Mouse (Mus musculus) erythroid progenitor cell, adult 5-6 weeks (primary cell): Measurements from ENCODE around the gene Rbm18. TPM values are rescaled to one million over a fixed set of nuclear protein-coding genes. Genes with fewer than 3 reads are reported as not detected.
"Not testable (repeated sequence)": the region's sequence is repeated elsewhere in the genome, so short reads cannot be mapped to it uniquely, and the experiment has no call there.

Experiments
- ATAC-seq: replicated peaks from 2 replicates; pipeline ENCODE4 v1.8.0; 2016; ENCODE audit warnings: moderate number of reproducible peaks, mild to moderate bottlenecking, moderate TSS enrichment, inconsistent platforms; ENCODE audit not compliant: poor library complexity, low FRiP score, severe bottlenecking
- total RNA-seq, 2 experiments: library from RNA; stranded (forward) in 1 of 2; stranded (reverse) in 1 of 2; fragments of 150-400 nt in 1 of 2; fragments of 186-747, 209-891 nt in 1 of 2; gene quantifications; 2 replicates each; pipeline versions ENCODE4 v1.2.3 to v1.2.4; 2015 to 2017; ENCODE audit warnings: low replicate concordance in 2 of 2

The Rbm18 gene
- total RNA-seq (2015; ENCODE audit: low replicate concordance): 25.6 and 29.2 TPM in 2 replicates
- total RNA-seq (2017; ENCODE audit: low replicate concordance): 11.5 and 15.9 TPM in 2 replicates

DNA sequence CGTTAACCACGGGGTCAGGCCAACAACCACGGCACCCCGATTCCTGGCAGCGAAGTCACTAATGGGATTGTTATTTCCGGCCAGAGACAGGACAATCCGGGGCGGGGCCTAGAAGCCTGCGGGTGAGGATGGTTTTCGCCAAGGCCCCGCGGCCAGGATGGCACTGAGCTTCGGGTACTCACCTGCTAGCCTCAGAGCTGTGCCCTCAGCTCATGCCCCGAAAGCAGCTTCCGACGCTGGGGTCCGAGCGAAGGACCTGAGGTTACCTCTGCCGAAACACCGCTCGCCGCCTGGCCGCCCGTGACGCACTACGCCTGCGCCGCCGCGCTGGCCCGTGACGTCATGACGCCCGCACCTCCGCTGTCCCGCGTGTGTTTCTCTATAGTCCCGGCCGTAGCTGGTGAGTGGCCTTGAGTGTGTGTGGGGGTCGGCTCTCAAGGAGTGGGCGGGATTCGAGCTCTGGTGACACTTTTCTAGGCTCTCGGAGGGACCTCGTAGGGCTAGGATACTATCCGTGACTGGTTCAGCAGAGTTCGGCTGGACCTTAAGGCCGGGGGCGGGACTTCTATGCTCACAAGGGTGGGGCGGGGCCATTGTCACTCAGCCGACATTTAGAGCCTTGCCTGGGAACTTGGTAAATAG is at the start of gene Rbm18, which contains the start of gene Mrrf:
Gene Rbm18, minus strand, starts transcription at position 474 of the 642 bp plus-strand sequence.
Gene Mrrf, plus strand, starts transcription at position 90 of the 642 bp plus-strand sequence.
- peak; percentile 95 for ATAC-seq

DNA sequence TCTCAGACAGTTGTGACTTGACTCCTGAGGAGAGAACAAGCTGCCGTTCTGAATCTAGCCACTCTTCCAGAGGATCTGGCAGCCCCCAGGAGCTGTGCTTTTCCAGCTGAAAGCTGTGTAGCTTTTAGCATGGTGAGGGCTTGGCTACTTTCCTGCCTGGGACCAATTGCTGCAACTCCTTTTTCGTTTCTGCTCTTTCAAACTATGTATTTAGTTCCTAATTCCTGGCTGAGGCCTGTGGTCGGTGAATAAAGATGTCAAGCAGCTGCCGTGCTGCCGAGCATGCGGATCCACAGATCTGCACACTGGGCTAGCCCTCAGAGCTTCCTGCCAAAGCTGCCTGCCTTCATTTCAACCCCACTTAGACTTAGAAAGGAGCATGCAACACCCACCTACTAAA is 48.3 kb upstream of the Rbm18 start:
- ATAC-seq: no peak

DNA sequence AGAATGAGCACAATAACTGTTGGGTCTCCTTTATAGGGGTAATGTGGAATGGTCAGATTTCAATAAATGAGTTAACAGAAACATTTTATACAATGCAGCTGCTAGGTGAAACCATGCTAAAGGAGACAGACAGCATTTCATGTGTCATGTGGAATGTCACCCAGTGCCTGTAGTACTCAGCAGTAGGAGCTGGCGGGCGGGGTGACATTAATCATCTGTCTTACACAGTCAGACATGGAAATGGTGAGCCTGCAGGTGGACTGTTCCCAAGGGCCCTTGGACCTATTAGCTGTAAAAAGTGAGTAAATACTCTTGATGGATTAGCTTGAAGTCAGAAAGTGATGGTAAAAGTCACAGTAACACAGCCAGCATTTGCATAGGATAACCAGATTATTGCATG is 47.6 kb upstream of the Rbm18 start:
- ATAC-seq: no peak

- ATAC-seq: no peak
These were observed 46.7 kb upstream of the Rbm18 start for GRCm38 (mm10) chr2:36183278-36183677.

DNA sequence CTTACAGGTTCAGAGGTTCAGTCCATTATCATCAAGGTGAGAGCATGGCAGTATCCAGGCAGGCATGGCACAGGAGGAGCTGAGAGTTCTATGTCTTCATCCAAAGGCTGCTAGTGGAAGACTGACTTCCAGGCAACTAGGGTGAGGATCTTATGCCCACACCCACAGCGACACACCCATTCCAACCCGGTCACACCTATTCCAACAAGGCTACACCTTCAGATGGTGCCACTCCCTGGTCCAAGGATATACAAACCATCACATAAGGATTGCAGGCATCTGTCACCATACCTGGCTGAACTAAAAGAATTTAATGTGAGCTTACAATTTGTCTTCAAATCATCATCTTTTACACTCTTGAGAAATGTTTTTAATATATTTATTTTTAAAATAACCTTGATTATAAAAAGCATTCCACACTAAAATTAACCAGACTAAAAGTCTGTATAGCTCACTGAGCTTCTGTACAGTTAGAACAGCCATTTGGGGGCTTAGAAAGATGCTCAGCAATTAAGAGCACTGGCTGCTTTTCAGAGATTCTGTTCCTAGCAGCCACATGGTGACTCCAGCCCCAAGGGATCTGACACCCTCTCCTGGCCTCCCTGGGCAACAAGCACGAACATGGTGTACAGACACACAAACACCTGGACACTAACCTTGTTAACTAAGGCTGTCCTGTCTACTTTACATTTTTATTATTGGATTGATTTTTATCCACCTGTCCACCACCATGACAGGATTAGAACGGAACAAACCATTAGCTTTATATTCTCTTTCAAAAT is 45.2 kb upstream of the Rbm18 start:
- 0 out of 2 replicates have a peak, but pooled peaks have one; percentile 41 for ATAC-seq

DNA sequence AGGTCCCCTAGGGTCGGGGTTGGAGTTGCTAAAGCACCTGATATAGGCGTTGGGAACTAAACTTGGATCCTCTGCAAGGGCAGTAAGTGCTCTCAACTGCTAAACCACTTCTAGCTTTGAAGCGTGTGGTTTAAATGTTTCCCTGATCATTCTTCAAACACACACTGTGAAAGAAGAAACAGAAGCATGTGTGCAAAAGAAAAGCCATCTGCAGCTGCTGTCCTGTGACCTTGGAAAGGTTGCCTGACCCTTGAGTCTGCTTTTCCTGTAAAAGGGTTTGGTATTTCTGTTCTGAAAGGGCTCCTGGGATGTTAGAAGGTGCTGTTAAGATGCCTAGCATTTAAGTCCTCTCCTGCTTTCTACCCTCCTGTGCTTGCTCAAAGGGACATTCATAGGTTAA is 42.9 kb upstream of the Rbm18 start:
- no peak for ATAC-seq

GRCm38 (mm10) chr2:36172574-36172973 is 36.0 kb upstream of the Rbm18 start:
- ATAC-seq: no peak

- ATAC-seq: no peak
These were observed 35.6 kb upstream of the Rbm18 start for GRCm38 (mm10) chr2:36172136-36172535.

- no peak for ATAC-seq
These were observed 32.6 kb upstream of the Rbm18 start for GRCm38 (mm10) chr2:36169176-36169575.

DNA sequence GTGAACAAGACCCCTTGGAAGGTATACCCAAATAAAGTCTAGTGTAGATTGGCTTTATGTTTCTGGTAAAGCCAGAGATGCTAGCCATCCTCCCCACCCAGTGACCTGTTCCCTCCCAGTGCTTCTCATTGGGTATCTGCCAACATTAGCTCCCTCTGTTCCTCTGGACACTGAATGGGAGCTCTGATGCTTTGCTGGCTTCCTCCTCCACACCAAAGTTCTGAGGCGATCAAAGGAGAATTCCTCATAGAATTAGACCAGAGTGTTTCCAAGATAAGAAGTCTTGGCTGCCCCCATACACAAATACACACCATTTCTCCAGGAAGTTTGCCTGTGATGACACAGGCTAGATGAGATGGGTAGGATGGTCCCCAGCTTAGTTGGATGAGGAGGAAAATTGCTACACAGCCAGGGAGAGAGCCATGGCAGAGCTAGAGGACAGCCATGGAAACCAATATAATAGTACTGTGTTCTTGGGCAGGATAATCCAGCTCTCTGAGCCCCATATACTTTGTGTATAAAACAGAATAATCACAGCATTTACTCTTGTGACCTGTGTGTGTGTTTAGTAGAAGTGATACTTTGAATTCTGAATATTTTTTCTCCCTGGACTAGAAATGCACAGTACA is 31.5 kb upstream of the Rbm18 start:
- ATAC-seq: no peak

DNA sequence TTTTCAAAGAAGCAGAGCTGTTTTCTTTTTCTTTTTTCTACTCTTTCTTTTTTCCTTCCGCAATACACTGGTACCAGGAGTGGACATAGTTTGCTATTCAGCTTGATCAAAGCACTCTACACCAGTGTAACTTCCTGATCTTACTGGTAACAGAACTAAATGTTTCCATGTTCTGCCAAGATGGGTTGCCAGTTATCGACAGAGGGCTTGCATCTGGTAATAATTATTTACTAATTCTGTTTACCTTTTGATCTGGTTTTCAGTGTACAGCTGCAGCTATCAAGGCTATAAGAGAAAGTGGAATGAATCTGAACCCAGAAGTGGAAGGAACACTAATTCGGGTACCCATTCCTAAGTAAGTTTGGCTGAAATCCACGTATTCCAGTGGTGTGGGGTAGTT is 22.8 kb upstream of the Rbm18 start:
- ATAC-seq: no peak

- no peak for ATAC-seq
These were observed 20.9 kb upstream of the Rbm18 start for GRCm38 (mm10) chr2:36157461-36157860.

GRCm38 (mm10) chr2:36152401-36152800 is 15.8 kb upstream of the Rbm18 start:
- ATAC-seq: not testable (repeated sequence)

DNA sequence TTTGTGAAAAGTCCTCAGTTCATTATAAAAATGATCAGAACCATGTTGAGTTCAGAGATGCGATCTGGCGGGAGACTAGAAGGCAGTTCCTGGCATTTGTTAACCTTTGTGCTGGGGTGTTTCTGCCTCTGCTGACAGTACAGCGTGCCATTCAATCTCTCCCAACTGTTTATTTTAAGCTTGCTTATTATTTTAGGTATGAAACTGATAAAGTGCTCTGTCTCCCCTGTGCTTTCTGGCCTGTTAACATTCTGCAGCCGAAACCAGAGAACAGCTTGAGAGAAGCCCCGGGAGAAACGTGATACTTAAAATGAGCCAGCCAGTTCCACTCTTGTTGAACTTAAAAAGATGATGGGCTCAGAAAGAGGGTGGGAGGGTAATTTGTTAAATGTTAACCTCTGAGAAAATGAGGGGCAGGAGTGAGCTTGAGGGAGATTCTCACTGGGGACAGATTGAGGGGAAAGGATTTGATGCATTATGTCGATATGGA is 12.3 kb upstream of the Rbm18 start:
- no peak for ATAC-seq

- ATAC-seq: no peak
These were observed 2.5 kb upstream of the Rbm18 start for GRCm38 (mm10) chr2:36139096-36139495.

DNA sequence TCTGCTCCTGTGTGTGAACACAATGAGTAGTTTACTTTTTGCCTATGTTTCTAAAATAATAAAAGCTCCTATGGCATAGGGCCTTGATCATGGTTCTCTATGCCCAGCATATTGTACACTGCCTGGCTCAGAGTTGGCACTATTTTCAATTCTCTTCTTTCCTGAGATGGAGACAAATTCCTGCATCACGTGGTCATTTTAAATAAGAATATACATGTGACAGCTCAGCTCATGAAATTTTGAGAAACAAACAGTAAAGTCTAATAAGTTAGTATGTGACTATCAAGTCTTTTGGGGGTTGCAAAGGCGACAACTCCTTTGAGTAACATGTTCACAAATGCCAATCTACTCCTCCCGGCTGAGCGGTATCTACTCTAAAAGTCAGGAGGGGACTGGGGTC is 686 bp downstream of the Rbm18 start:
- ATAC-seq: 0 out of 2 replicates have a peak, but pooled peaks have one; percentile 11

- no peak for ATAC-seq
These were observed 7.5 kb downstream of the Rbm18 start for GRCm38 (mm10) chr2:36129051-36129450.

GRCm38 (mm10) chr2:36127973-36128372 is 8.6 kb downstream of the Rbm18 start:
- no peak for ATAC-seq

DNA sequence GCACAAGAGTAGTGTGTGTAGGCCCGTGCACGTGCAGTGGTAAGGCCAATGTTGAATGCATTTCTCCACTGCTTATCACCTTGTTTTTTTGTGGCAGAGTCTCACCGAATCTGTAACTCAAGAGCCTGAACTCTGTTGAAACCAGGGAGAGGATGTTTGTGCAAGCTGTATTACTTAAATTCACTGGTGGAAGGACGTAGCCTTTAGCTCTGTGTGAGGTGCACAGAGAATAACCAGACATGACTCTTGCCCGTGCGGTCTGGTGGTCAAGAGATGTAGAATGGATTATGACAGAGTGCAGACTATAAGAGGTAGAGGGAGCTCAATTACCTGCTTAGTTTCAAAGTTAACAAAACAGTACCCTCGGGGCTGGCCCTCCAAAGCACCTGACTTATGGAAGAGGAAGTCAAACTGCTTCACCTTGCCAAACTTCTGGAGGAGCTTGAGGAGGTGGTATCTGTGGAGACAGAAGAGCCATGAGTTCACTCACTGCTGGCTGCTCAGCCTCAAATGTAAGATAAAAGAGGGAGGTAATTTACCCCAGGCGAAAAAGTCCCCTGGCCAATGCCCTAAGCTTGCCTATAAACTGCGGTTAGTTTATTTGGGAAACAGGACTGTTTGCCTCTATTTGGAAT is 9.7 kb downstream of the Rbm18 start:
- ATAC-seq: no peak

GRCm38 (mm10) chr2:36112632-36113031 is 23.9 kb downstream of the Rbm18 start:
- ATAC-seq: no peak
